8 mouse cellular contexts compared by ENCODE assay signal in genomic region chrX:75673586-75673919, GRCm38 (mm10).
A peak's percentile ranks its signal among the peaks of the same experiment; 100 is the strongest.
DNase-seq lines count a peak whose midpoint lies in the region; ATAC-seq and TF ChIP-seq lines count a peak whose summit lies in the region.

No protein-coding gene starts in this region.

- 49% methylated on average over 11 of the region's 13 CpGs for WGBS in heart, embryonic 14.5 days
- WGBS in forebrain, embryonic 12.5 days, result 55% methylated on average over 12 of the region's 13 CpGs
- 50% methylated on average over 13 of the region's 13 CpGs for WGBS in liver, embryonic 12.5 days (ENCODE audit: insufficient replicate concordance)

- no peak for TF ChIP-seq CTCF in E14TG2a.4 (conservative IDR thresholded peaks at IDR 0.05; ENCODE audit: low read length)

- no peaks in the 10 kb centered on the region for H3K36me3 ChIP-seq in heart, embryonic 14.5 days (ENCODE audit: control insufficient read depth, insufficient read depth, low read length)
- no peaks in the 10 kb centered on the region for H3K36me3 ChIP-seq in E14TG2a.4 (ENCODE audit: insufficient read depth, low read length)
- H3K36me3 ChIP-seq in forebrain, embryonic 12.5 days (replicated peaks), result no peaks in the 10 kb centered on the region
- no peaks in the 10 kb centered on the region for H3K36me3 ChIP-seq in liver, embryonic 12.5 days

- no peak overlapping the region for H3K27ac ChIP-seq in heart, embryonic 14.5 days (replicated peaks in 1 of 2; ENCODE audit: control insufficient read depth in 1 of 2, insufficient read depth in 1 of 2, low read depth in 2 of 2, low read length in 2 of 2)
- H3K27ac ChIP-seq in forebrain, embryonic 12.5 days, result no peak overlapping the region
- H3K27ac ChIP-seq in liver, embryonic 12.5 days, result no peak overlapping the region

- H3K4me3 ChIP-seq in heart, embryonic 14.5 days (ENCODE audit: control insufficient read depth in 1 of 2, insufficient read depth in 1 of 2, low read depth in 1 of 2, low read length in 2 of 2), result peak overlapping the region; percentile 11 to 36
- peak overlapping the region; percentile 23 for H3K4me3 ChIP-seq in E14TG2a.4 (replicated peaks; ENCODE audit: low read length)
- peak overlapping the region; percentile 23 for H3K4me3 ChIP-seq in forebrain, embryonic 12.5 days (replicated peaks)
- H3K4me3 ChIP-seq in liver, embryonic 12.5 days, result peak overlapping the region; percentile 26

- no peak for DNase-seq in heart, postnatal 10 days
- DNase-seq in yolk sac, embryonic 10.5 days (ENCODE audit: low spot score), result no peak
- no peak for DNase-seq in cerebellum, adult 18-20 months
- DNase-seq in urinary bladder, postnatal 25 days (ENCODE audit: low spot score), result no peak

- H3K27me3 ChIP-seq in heart, embryonic 14.5 days (ENCODE audit: control insufficient read depth, insufficient read depth, low read length), result no peaks in the 10 kb centered on the region
- H3K27me3 ChIP-seq in E14TG2a.4 (ENCODE audit: insufficient read depth, low read length), result no peaks in the 10 kb centered on the region
- no peaks in the 10 kb centered on the region for H3K27me3 ChIP-seq in forebrain, embryonic 12.5 days
- no peaks in the 10 kb centered on the region for H3K27me3 ChIP-seq in liver, embryonic 12.5 days (replicated peaks)

- ATAC-seq in heart, embryonic 14.5 days (ENCODE audit: insufficient number of reproducible peaks, insufficient read depth, low FRiP score, low read depth), result no peak
- ATAC-seq in forebrain, embryonic 12.5 days (ENCODE audit: low FRiP score), result no peak
- ATAC-seq in liver, embryonic 12.5 days, result no peak

- peak overlapping the region; percentile 53 for H3K4me2 ChIP-seq in heart, embryonic 14.5 days (ENCODE audit: low read length)
- peak overlapping the region; percentile 33 for H3K4me2 ChIP-seq in forebrain, embryonic 12.5 days
- H3K4me2 ChIP-seq in liver, embryonic 12.5 days, result peak overlapping the region; percentile 52

- H3K4me1 ChIP-seq in heart, embryonic 14.5 days (ENCODE audit: control insufficient read depth in 2 of 2, insufficient read depth in 2 of 2, low read length in 2 of 2), result no peaks in the 10 kb centered on the region
- no peaks in the 10 kb centered on the region for H3K4me1 ChIP-seq in E14TG2a.4 (replicated peaks; ENCODE audit: low read depth, low read length)
- H3K4me1 ChIP-seq in forebrain, embryonic 12.5 days, result no peaks in the 10 kb centered on the region
- H3K4me1 ChIP-seq in liver, embryonic 12.5 days, result no peaks in the 10 kb centered on the region

- H3K9ac ChIP-seq in heart, embryonic 14.5 days (ENCODE audit: low read length), result peak overlapping the region; percentile 67
- no peak overlapping the region for H3K9ac ChIP-seq in forebrain, embryonic 12.5 days
- H3K9ac ChIP-seq in liver, embryonic 12.5 days, result no peak overlapping the region

- H3K9me3 ChIP-seq in heart, embryonic 14.5 days (ENCODE audit: control insufficient read depth, low read length), result peaks cover 6% of the 10 kb centered on the region; the same call in 1 of the 2 replicates
- H3K9me3 ChIP-seq in E14TG2a.4 (ENCODE audit: low read length), result peaks cover 66% of the 10 kb centered on the region
- H3K9me3 ChIP-seq in forebrain, embryonic 12.5 days, result 0 out of 2 replicates have a peak, but pooled peaks cover 4% of the 10 kb centered on the region
- peaks cover 3% of the 10 kb centered on the region; the same call in 1 of the 2 replicates for H3K9me3 ChIP-seq in liver, embryonic 12.5 days (replicated peaks)

- intact Hi-C loops in heart, postnatal 10 days (cut with DNase I), result loop anchor here (5.0 to 10.0 kb wide), 2 partner anchors 121 to 529 kb away; no protein-coding TSS in a partner anchor
